Mouse (Mus musculus): ENCODE data around the gene Pdhb.

Pdhb gene

GRCm38 (mm10) chr14:8172507-8173410, at the start of gene Pdhb:
Gene Pdhb, minus strand, starts transcription at chr14:8173025.
- DNase-seq (ENCODE audit: low read depth) = peak; percentile 98

GRCm38 (mm10) chr14:8222561-8222960, 49.7 kb upstream of the Pdhb start:
- no peak for DNase-seq (ENCODE audit: low read depth)

GRCm38 (mm10) chr14:8220912-8221311, 48.1 kb upstream of the Pdhb start:
- no peak for DNase-seq (ENCODE audit: low read depth)

- no peak for DNase-seq (ENCODE audit: low read depth)
These were observed 47.5 kb upstream of the Pdhb start for GRCm38 (mm10) chr14:8220306-8220705.

GRCm38 (mm10) chr14:8219876-8220275, 47.1 kb upstream of the Pdhb start:
- DNase-seq (ENCODE audit: low read depth) = no peak

GRCm38 (mm10) chr14:8218730-8219380, 46.0 kb upstream of the Pdhb start:
- DNase-seq (ENCODE audit: low read depth) = no peak

GRCm38 (mm10) chr14:8218238-8218637, 45.4 kb upstream of the Pdhb start:
- no peak for DNase-seq (ENCODE audit: low read depth)

GRCm38 (mm10) chr14:8216100-8216499, 43.3 kb upstream of the Pdhb start:
- DNase-seq (ENCODE audit: low read depth) = no peak

GRCm38 (mm10) chr14:8215208-8215778, 42.5 kb upstream of the Pdhb start:
- no peak for DNase-seq (ENCODE audit: low read depth)

GRCm38 (mm10) chr14:8214299-8215207, 41.7 kb upstream of the Pdhb start:
- DNase-seq (ENCODE audit: low read depth) = no peak

- peak; percentile 82 for DNase-seq (ENCODE audit: low read depth)
These were observed 41.0 kb upstream of the Pdhb start, which contains the start of gene Kctd6 for GRCm38 (mm10) chr14:8213803-8214224. Gene Kctd6, plus strand, starts transcription at chr14:8214140.

- no peak for DNase-seq (ENCODE audit: low read depth)
These were observed 40.2 kb upstream of the Pdhb start for GRCm38 (mm10) chr14:8212996-8213395.

GRCm38 (mm10) chr14:8209896-8210295, 37.1 kb upstream of the Pdhb start:
- no peak for DNase-seq (ENCODE audit: low read depth)

- DNase-seq (ENCODE audit: low read depth) = no peak
These were observed 36.1 kb upstream of the Pdhb start for GRCm38 (mm10) chr14:8208876-8209275.

GRCm38 (mm10) chr14:8207543-8207942, 34.7 kb upstream of the Pdhb start:
- no peak for DNase-seq (ENCODE audit: low read depth)

- DNase-seq (ENCODE audit: low read depth) = no peak
These were observed 34.3 kb upstream of the Pdhb start for GRCm38 (mm10) chr14:8207105-8207504.

- DNase-seq (ENCODE audit: low read depth) = no peak
These were observed 33.5 kb upstream of the Pdhb start for GRCm38 (mm10) chr14:8206179-8206910.

GRCm38 (mm10) chr14:8201715-8202114, 28.9 kb upstream of the Pdhb start:
- DNase-seq (ENCODE audit: low read depth) = no peak

GRCm38 (mm10) chr14:8200769-8201168, 27.9 kb upstream of the Pdhb start:
- DNase-seq (ENCODE audit: low read depth) = no peak

- DNase-seq (ENCODE audit: low read depth) = no peak
These were observed 19.9 kb upstream of the Pdhb start for GRCm38 (mm10) chr14:8192727-8193126.

GRCm38 (mm10) chr14:8191331-8191965, 18.6 kb upstream of the Pdhb start:
- DNase-seq (ENCODE audit: low read depth) = no peak
